Mouse (Mus musculus) ZHBTc4 (cell line): ENCODE results near the gene Gm3055.
"Not testable (repeated sequence)": the region's sequence is repeated elsewhere in the genome, so short reads cannot be mapped to it uniquely, and the experiment has no call there.

Source experiments
- DNase-seq: peaks from one replicate; pipeline ENCODE4 v3.0.0-alpha.2; 2011; ENCODE audit warnings: low read depth, low spot score

Gm3055 gene

DNA sequence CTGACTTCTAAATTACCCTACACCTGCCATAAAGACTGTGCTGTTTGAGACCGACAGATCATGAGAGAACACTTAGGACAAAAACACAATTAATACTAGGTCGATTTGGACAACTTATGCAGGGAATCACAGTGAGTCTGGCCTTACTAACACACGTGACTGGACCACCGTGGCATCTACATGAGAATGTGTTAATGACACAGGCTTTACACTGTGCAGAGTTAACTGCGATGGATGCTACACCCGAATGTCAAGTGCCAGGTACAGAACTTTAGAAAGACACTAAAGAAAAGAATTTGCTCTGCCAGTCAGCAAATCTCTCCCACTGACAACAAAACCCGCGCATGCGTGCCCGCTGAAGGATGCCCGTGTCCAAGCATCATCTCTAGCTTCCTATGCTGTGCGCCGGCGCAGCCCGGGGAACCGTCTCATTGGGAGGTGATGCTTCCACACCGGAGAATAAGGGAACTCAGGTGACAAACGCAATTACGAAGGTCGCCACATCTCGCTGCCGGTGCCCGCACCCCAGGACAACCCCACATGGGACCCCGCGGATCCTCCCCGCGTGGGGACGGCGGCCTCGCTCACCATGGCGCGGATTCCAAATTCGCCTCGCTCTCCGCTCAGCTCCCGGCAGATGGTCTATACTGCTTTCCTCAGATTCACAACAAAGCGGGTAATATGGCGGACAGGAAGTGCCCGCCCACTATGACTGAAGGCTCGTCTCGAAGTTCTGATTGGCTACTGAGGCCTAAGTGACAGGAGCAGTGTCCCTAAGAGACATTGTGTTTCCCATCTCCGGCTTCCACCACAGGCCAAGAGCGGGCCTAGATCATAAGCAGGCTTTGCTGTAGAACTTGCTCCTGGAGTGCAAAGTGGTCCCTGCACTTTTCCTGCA lies at the start of gene Gm3055:
Gene Gm3055, minus strand, starts transcription at position 656 of the 898 bp plus-strand sequence.
- DNase-seq = not testable (repeated sequence)

DNA sequence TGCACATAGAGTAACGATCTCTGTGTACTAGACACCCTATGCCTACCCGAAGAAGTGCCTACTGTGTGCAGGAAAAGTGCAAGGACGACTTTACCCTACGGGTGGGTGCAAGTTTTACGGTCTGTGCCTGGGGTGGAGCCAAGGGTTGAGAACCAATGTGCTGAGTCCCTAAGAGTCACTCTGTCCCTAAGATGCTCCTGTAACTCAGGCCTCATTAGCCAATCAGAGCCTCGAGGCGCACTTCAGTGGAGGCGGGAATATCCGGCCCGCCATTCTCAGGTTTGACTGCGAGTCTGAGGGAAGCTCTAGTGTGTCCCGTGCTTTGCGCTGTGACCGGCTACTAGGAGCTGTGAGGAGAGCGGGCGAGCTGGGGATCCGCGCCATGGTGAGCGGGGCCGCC lies 40.9 kb upstream of the Gm3055 start, which contains the start of gene Gm4767:
Gene Gm4767, plus strand, starts transcription at position 288 of the 400 bp plus-strand sequence.
- DNase-seq = not testable (repeated sequence)

DNA sequence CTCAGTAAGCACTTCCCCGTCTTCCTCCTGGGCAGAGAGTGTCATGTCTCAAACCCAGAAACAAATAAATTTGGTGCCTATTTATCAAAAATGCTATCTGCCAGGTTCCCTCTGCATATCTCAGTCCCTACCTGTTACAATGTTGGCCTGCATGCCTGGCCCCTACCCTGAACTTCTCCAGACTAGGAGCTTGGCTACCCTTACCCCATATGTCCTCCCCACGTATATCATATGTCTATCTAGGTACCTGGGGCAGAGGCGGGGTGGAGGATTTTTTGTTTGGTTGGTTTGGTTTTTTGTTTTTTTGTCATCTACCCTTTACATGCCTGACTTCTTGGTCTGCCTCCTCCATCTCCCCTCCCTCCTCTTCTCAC lies 430 bp upstream of the Gm3055 start:
- DNase-seq = not testable (repeated sequence)

DNA sequence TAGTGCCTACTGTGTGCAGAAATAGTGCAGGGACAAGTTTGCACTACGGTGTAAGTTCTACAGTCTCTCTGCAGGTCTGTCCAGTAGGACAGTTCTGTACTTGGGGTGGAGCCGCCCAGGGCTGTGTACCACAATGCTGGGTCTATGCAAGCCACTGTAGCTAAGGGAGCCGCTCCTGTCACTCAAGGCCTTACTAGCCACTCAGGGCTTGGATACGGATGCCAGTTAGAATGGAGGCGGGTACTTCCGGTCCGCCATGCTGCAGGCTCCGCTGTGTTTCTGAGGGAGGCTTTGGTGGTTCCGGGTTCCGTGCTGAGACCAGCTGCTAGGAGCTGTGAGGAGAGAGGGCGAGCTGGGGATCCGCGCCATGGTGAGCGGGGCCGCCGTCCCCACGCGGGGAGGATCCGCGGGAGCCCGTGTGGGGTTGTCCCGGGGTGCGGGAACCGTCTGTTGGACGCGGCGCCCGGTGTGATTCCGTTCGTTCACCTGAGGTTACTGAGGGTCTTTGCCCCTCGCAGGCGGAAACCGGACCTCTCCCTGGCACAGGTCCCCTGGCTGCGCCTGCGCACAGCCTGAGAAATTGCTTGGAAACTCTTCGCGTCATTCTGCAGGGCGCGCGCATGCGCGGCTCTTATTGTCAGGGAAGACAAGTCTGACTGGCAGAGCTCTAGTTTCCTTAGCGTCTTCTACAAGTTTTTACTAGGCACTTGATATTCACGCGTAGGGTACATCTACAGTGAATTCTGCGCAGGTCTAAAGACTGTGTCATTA lies 66.2 kb downstream of the Gm3055 start, which contains the start of gene Zfp433:
Gene Zfp433, plus strand, starts transcription at position 295 of the 771 bp plus-strand sequence.
- DNase-seq = not testable (repeated sequence)
